Mouse (Mus musculus): ENCODE data around the gene Sugct.

DNA sequence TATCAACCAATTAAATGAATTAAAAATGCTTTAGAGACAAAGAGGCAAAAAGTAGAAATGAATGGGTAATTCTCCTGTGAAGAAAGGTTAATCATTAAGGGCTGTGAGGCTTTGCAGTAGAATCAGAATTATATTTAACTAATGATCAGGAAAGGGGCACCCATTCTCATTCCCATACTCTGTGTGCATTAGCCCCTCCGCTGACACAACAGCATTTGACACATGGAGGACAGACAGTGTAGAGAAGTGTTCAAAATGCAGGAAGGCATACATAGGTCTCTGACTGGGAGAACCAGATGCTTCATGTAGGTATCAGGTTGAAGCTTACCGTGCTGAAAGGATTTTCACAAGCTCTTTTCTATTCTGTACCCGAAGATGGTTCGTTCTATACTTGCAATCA, 393.8 kb downstream of the Sugct start:
- TF ChIP-seq CTCF (IDR thresholded peaks at IDR 0.05; ENCODE audit: borderline replicate concordance, insufficient read depth, low read depth, low read length) (no peak), POLR2A (IDR thresholded peaks at IDR 0.05; ENCODE audit: borderline replicate concordance, insufficient read depth, low read length) (no peak)
